28 mouse cellular contexts compared by ENCODE assay signal in genomic region chr5:36975336-36975735, GRCm38 (mm10).
"Had no signal": no experiment of that assay in that cellular context is flagged by ENCODE, and none has a peak within 500 bp of the region (broad histone marks: within the 10 kb centered on the region; RNA-seq: fewer than 3 reads in every experiment).

No protein-coding gene starts in this region.

- H3K9ac ChIP-seq: embryonic facial prominence, embryonic 12.5 days; embryonic facial prominence, embryonic 13.5 days; embryonic facial prominence, embryonic 15.5 days; forebrain, embryonic 12.5 days; forebrain, embryonic 15.5 days; forebrain, postnatal 0 days had no signal

- ATAC-seq: forebrain, embryonic 14.5 days; forebrain, embryonic 15.5 days; forebrain, embryonic 16.5 days; forebrain, postnatal 0 days had no signal

- H3K4me1 ChIP-seq: embryonic facial prominence, embryonic 12.5 days; embryonic facial prominence, embryonic 13.5 days; embryonic facial prominence, embryonic 15.5 days; forebrain, embryonic 12.5 days; forebrain, embryonic 15.5 days had no signal

- H3K27ac ChIP-seq: embryonic facial prominence, embryonic 12.5 days; embryonic facial prominence, embryonic 13.5 days; embryonic facial prominence, embryonic 15.5 days; forebrain, embryonic 10.5 days; forebrain, embryonic 12.5 days; forebrain, embryonic 15.5 days; gastrocnemius, adult 2 months; heart, adult 2 months; heart, embryonic 10.5 days had no signal

- H3K27me3 ChIP-seq: embryonic facial prominence, embryonic 12.5 days; embryonic facial prominence, embryonic 13.5 days; embryonic facial prominence, embryonic 15.5 days; forebrain, embryonic 15.5 days had no signal

- H3K4me3 ChIP-seq: embryonic facial prominence, embryonic 12.5 days; embryonic facial prominence, embryonic 13.5 days; embryonic facial prominence, embryonic 15.5 days; erythroblast, embryonic 14.5 days; forebrain, embryonic 10.5 days; forebrain, embryonic 12.5 days; forebrain, embryonic 15.5 days; gastrocnemius, adult 2 months; heart, adult 2 months; heart, embryonic 10.5 days had no signal

- H3K36me3 ChIP-seq: forebrain, embryonic 15.5 days had no signal

- DNase-seq: cerebellum, adult 2 months; cerebellum, adult 8-10 months; cerebellum, adult 9-10 months; cerebellum, adult 9-11 months; cerebellum, postnatal 10 days; cerebellum, postnatal 14 days; cerebellum, postnatal 25 days; cerebellum, postnatal 36 days; embryo, embryonic 11 days; forebrain, postnatal 0 days; gastrocnemius, adult 2 months; gastrocnemius, postnatal 10 days; gastrocnemius, postnatal 14 days; gastrocnemius, postnatal 25 days; gastrocnemius, postnatal 36 days; heart, adult 11 months; heart, adult 18-20 months; heart, adult 2 months had no signal

- H3K9me3 ChIP-seq: embryonic facial prominence, embryonic 12.5 days; embryonic facial prominence, embryonic 13.5 days; embryonic facial prominence, embryonic 15.5 days; forebrain, embryonic 10.5 days; forebrain, embryonic 12.5 days; forebrain, embryonic 15.5 days; heart, embryonic 10.5 days had no signal

- H3K4me2 ChIP-seq: embryonic facial prominence, embryonic 12.5 days; embryonic facial prominence, embryonic 13.5 days; embryonic facial prominence, embryonic 15.5 days; forebrain, embryonic 12.5 days; forebrain, embryonic 15.5 days had no signal
